Mouse (Mus musculus) ES-E14 (cell line): ENCODE measurements around the gene Pigh. TPM values are rescaled to one million over a fixed set of nuclear protein-coding genes. Genes with fewer than 3 reads are reported as not detected.

Experiments
- DNase-seq: peaks from one replicate; pipeline ENCODE4 v3.0.0-alpha.2; 2013; ENCODE audit warnings: low read depth, low spot score
- H3K27ac ChIP-seq: 2 replicates; pipeline ENCODE4 v1.5.1; 2012; ENCODE audit warnings: low read depth, mild to moderate bottlenecking, low read length, moderate library complexity, mixed read lengths; ENCODE audit not compliant: poor library complexity, insufficient read depth, severe bottlenecking
- H3K36me3 ChIP-seq: 2 replicates; pipeline ENCODE4 v1.6.1; 2012; ENCODE audit warnings: mild to moderate bottlenecking, low read length, moderate library complexity, mixed read lengths; ENCODE audit not compliant: control insufficient read depth, poor library complexity, insufficient read depth, severe bottlenecking
- H3K4me1 ChIP-seq, 2 experiments: fragments of 150-350 bp in 1 of 2; sonication (generic) in 1 of 2; 2 replicates each; pipeline ENCODE4 v1.6.1; 2012; ENCODE audit warnings: low read length in 2 of 2, mild to moderate bottlenecking in 1 of 2, mixed read lengths in 1 of 2; ENCODE audit not compliant: control insufficient read depth in 2 of 2, insufficient read depth in 2 of 2, poor library complexity in 1 of 2
- H3K4me3 ChIP-seq, 2 experiments: fragments of 150-350 bp in 1 of 2; sonication (generic) in 1 of 2; 2 replicates each; pipeline ENCODE4 v1.5.1; 2012; ENCODE audit warnings: low read length in 2 of 2, low read depth in 1 of 2, mild to moderate bottlenecking in 1 of 2, mixed read lengths in 1 of 2; ENCODE audit not compliant: insufficient read depth in 1 of 2, poor library complexity in 1 of 2, severe bottlenecking in 1 of 2
- H3K9ac ChIP-seq: 2 replicates; pipeline ENCODE4 v1.6.1; 2012; ENCODE audit warnings: low read depth, mild to moderate bottlenecking, low read length, mixed read lengths; ENCODE audit not compliant: poor library complexity, insufficient read depth, severe bottlenecking
- H3K9me3 ChIP-seq: fragments of 150-350 bp; sonication (generic); 2 replicates; pipeline ENCODE4 v1.6.1; 2012; ENCODE audit warnings: low read depth, mild to moderate bottlenecking, low read length; ENCODE audit not compliant: control insufficient read depth, insufficient read depth
- CHD2 ChIP-seq: IDR thresholded peaks from 2 replicates; pipeline ENCODE4 v1.6.1; 2014; ENCODE audit warnings: mild to moderate bottlenecking, low read depth, low read length, inconsistent platforms
- HCFC1 ChIP-seq: IDR thresholded peaks from 2 replicates; pipeline ENCODE4 v1.6.1; 2012; ENCODE audit warnings: low read length, inconsistent platforms, borderline replicate concordance; ENCODE audit not compliant: insufficient read depth
- MAFK ChIP-seq: IDR thresholded peaks from 2 replicates; pipeline ENCODE4 v1.6.1; 2014; ENCODE audit warnings: mild to moderate bottlenecking, low read depth, low read length, inconsistent platforms; ENCODE audit not compliant: insufficient read depth
- ZC3H11A ChIP-seq: IDR thresholded peaks from 2 replicates; pipeline ENCODE4 v1.6.1; 2012; ENCODE audit warnings: low read depth, mild to moderate bottlenecking, inconsistent platforms, low read length, borderline replicate concordance
- ZNF384 ChIP-seq: IDR thresholded peaks from 2 replicates; pipeline ENCODE4 v1.6.1; 2012; ENCODE audit warnings: low read depth, low read length, inconsistent platforms
- in situ Hi-C, 2 experiments: fragments of 600-800 bp; cut with MboI; formaldehyde crosslinking; loops; one replicate each; pipeline ENCODE4 v1.15.1; 2025; ENCODE audit warnings: low sequenced_read_pairs in 2 of 2, inconsistent platforms in 1 of 2; ENCODE audit not compliant: unreplicated experiment in 2 of 2
- total RNA-seq: library from RNA; depleted of rRNA; stranded (reverse); fragments of 300-350 nt; gene quantifications from 2 replicates; pipeline ENCODE4 v1.2.3, GENCODE M21; 2012

Pigh gene
- total RNA-seq, 1 experiment = 17.0 TPM

DNA sequence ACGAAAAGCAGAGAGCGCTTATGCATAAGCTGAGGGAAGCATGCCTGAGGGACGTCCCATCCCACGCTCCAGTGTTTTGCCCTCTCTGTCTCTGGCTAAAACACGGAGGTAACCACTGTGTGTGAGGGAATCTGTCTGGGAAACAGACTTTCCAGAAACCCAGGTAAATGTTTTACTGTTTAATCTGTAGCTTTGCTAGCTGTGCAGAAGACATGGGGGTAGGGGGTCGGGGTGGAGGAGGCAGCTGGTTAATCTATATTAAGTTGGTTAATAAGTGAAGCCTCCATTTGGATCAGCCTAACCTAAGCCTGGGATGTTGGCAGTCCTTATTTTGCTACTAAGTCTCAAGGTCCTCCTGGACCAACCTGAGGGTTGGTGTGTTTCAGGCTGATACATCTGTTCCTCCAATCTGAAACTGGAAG lies 20.3 kb downstream of the Pigh start:
- Histone ChIP-seq H3K9ac (no peak overlapping the region), H3K9me3 (no peaks in the 10 kb centered on the region), H3K36me3 (peaks cover 22% of the 10 kb centered on the region; the same call in 1 of the 2 replicates), H3K27ac (no peak overlapping the region), H3K4me3 (no peak overlapping the region), H3K4me1 (no peaks in the 10 kb centered on the region)
- no peak for TF ChIP-seq ZNF384
- in situ Hi-C loops = no loop called here
- no peak for DNase-seq

DNA sequence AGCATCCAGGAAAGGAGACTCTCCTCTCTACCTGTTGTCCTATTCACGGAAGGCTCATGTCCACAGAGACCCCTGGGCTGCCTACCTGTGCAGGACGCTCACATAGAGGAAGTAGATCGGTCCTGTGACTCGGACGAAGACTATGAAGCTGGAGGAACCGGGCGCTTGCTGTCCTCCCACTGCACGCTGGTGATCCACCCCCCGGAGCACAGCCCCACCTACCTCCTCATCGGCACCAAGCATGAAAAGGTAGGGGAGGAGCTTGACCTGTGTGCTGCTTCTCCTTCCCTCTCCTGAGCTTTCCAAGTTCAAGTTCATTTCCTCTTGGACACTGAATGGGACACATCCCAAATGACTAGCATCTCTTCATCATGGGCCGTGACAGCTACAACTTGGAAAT lies 21.1 kb downstream of the Pigh start:
- Histone ChIP-seq H3K27ac (no peak overlapping the region), H3K36me3 (peaks cover 23% of the 10 kb centered on the region; the same call in 1 of the 2 replicates), H3K4me1 (no peaks in the 10 kb centered on the region), H3K9ac (no peak overlapping the region), H3K4me3 (no peak overlapping the region), H3K9me3 (no peaks in the 10 kb centered on the region)
- in situ Hi-C loops = no loop called here
- TF ChIP-seq MAFK = no peak
- no peak for TF ChIP-seq ZNF384
- TF ChIP-seq ZC3H11A = no peak
- no peak for TF ChIP-seq HCFC1
- no peak for TF ChIP-seq CHD2
- DNase-seq = no peak

DNA sequence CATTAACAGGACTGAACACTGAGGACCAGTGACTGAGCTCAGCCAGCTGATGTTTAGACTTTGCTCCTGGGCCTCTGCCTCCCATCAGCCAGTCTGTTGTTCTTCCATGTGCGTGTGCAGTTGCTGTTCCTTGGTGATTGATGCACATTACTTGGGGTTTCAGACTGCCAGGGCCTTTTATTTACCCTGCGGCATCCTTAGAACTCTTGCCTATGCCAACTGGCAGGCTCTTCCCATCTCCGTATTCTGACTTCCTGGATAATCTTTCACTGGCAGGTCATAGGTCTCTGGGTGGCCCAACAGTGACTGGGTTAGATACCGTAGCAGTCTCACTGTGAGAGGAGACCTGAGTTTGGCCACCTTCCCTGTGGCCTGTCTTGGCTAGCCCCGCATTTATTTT lies 21.9 kb downstream of the Pigh start:
- TF ChIP-seq ZC3H11A (no peak), MAFK (no peak), CHD2 (no peak), ZNF384 (no peak), HCFC1 (no peak)
- no peak overlapping the region for H3K9ac ChIP-seq
- peaks cover 23% of the 10 kb centered on the region; the same call in 1 of the 2 replicates for H3K36me3 ChIP-seq
- DNase-seq = no peak
- no peak overlapping the region for H3K4me3 ChIP-seq
- in situ Hi-C loops = no loop called here
- no peaks in the 10 kb centered on the region for H3K9me3 ChIP-seq
- H3K27ac ChIP-seq = no peak overlapping the region
- H3K4me1 ChIP-seq = no peaks in the 10 kb centered on the region

DNA sequence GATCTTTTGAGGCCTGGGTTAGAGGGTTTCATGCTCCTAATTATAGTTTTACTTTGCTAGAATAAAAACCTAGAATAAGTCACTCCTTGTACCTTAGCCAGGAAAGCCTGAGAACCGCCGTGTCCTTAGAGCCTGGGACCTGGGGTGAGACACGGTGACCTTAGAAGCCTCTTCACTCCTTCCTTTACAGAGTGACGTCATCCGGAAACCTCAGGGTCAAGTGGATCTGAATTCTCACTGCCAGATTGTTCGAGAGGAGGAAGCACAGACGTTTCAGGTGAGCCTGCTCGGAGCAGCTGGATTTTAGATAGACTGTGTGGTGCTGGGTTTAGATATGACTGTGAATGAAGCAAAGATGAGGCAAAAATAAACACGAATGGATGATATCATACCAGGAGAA lies 23.0 kb downstream of the Pigh start:
- no peak overlapping the region for H3K4me3 ChIP-seq
- DNase-seq = no peak
- H3K9ac ChIP-seq = no peak overlapping the region
- peaks cover 27% of the 10 kb centered on the region; the same call in 1 of the 2 replicates for H3K36me3 ChIP-seq
- H3K9me3 ChIP-seq = no peaks in the 10 kb centered on the region
- H3K4me1 ChIP-seq = peaks cover 0 to 4% of the 10 kb centered on the region in 2 experiments; a peak in 1 of 4 replicates
- in situ Hi-C loops = no loop called here
- no peak overlapping the region for H3K27ac ChIP-seq
- no peak for TF ChIP-seq ZNF384
- TF ChIP-seq CHD2 = no peak
- TF ChIP-seq HCFC1 = no peak

DNA sequence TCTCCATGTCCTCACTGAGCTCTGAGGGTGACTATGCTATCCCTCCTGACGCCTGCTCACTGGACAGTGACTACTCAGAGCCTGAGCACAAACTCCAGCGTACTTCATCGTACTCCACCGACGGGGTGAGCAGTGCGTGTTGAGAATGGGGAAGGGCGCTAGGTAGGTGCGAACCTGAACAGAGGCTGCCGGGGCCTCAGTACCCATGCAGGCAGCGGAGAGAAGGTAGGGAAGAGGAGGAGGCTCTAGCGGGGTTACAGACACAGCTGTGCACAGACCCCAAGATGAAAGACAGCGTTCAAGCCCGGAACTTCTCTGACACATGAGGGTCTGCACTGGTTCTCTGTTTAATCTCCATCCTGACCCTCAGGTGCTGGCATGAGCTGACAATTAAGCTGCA lies 25.0 kb downstream of the Pigh start:
- no peaks in the 10 kb centered on the region for H3K9me3 ChIP-seq
- H3K9ac ChIP-seq = no peak overlapping the region
- no peak for TF ChIP-seq ZC3H11A
- no peak for TF ChIP-seq ZNF384
- TF ChIP-seq MAFK = no peak
- no peak for TF ChIP-seq HCFC1
- TF ChIP-seq CHD2 = no peak
- H3K4me3 ChIP-seq = no peak overlapping the region
- no peak overlapping the region for H3K27ac ChIP-seq
- peaks cover 27% of the 10 kb centered on the region; the same call in 1 of the 2 replicates for H3K36me3 ChIP-seq
- DNase-seq = no peak
- in situ Hi-C loops = no loop called here
- H3K4me1 ChIP-seq = peaks cover 0 to 4% of the 10 kb centered on the region in 2 experiments; a peak in 1 of 4 replicates
